Mouse (Mus musculus): ENCODE results near the gene Thrb.

DNA sequence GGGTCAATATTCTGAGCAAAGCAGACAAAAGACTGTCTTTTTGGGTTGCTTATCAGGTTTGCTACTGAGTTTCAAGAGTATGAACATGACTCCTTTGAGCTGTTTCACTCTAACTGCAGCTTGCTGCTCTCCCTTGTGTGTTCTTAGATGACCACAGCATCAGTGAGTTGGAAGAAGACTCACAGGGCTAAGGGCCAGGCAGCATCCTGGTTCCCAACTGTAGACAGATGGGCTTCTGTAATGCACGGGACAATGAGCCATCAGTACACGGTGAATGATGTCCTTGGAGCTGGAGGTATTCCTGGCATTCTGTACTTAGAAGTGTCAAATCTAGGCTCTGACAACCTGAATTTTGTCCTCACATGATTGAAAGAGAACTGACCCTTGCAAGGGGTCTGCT, 255.5 kb downstream of the Thrb start:
- TF ChIP-seq POLR2A (IDR thresholded peaks at IDR 0.05; ENCODE audit: insufficient read depth, low read depth, low read length) (no peak), EP300 (IDR thresholded peaks at IDR 0.05; ENCODE audit: insufficient read depth, low read depth, low read length) (no peak)
